Mouse (Mus musculus): ENCODE data around the gene Srd5a1.
"Not testable (repeated sequence)": the region's sequence is repeated elsewhere in the genome, so short reads cannot be mapped to it uniquely, and the experiment has no call there.

Srd5a1 gene

GRCm38 (mm10) chr13:69592226-69592625 lies 19.0 kb downstream of the Srd5a1 start:
- in situ Hi-C loops (cut with MboI; ENCODE audit: low pct_unique_long_range_greater_than_20kb in 1 of 2, low sequenced_read_pairs in 2 of 2, unreplicated experiment in 1 of 2) = loop anchor here in 1 of 2 experiments (10.0 kb wide), 1 partner anchor 47 kb away; no protein-coding TSS in a partner anchor

- in situ Hi-C loops (cut with MboI; ENCODE audit: low pct_unique_long_range_greater_than_20kb in 1 of 2, low sequenced_read_pairs in 2 of 2, unreplicated experiment in 1 of 2) = loop anchor here in 1 of 2 experiments (10.0 kb wide), 1 partner anchor 47 kb away; no protein-coding TSS in a partner anchor
Observed at GRCm38 (mm10) chr13:69591338-69591737, 19.9 kb downstream of the Srd5a1 start.

GRCm38 (mm10) chr13:69588263-69588662 lies 23.0 kb downstream of the Srd5a1 start:
- in situ Hi-C loops (cut with MboI; ENCODE audit: low pct_unique_long_range_greater_than_20kb in 1 of 2, low sequenced_read_pairs in 2 of 2, unreplicated experiment in 1 of 2) = no loop called here

GRCm38 (mm10) chr13:69587849-69588248 lies 23.4 kb downstream of the Srd5a1 start:
- in situ Hi-C loops (cut with MboI; ENCODE audit: low pct_unique_long_range_greater_than_20kb in 1 of 2, low sequenced_read_pairs in 2 of 2, unreplicated experiment in 1 of 2) = no loop called here

GRCm38 (mm10) chr13:69586337-69586736 lies 24.9 kb downstream of the Srd5a1 start:
- in situ Hi-C loops (cut with MboI; ENCODE audit: low pct_unique_long_range_greater_than_20kb in 1 of 2, low sequenced_read_pairs in 2 of 2, unreplicated experiment in 1 of 2) = no loop called here

GRCm38 (mm10) chr13:69585828-69586227 lies 25.4 kb downstream of the Srd5a1 start:
- in situ Hi-C loops (cut with MboI; ENCODE audit: low pct_unique_long_range_greater_than_20kb in 1 of 2, low sequenced_read_pairs in 2 of 2, unreplicated experiment in 1 of 2) = no loop called here

- in situ Hi-C loops (cut with MboI; ENCODE audit: low pct_unique_long_range_greater_than_20kb in 1 of 2, low sequenced_read_pairs in 2 of 2, unreplicated experiment in 1 of 2) = no loop called here
Observed at GRCm38 (mm10) chr13:69583591-69583990, 27.7 kb downstream of the Srd5a1 start.

- in situ Hi-C loops (cut with MboI; ENCODE audit: low pct_unique_long_range_greater_than_20kb in 1 of 2, low sequenced_read_pairs in 2 of 2, unreplicated experiment in 1 of 2) = no loop called here
Observed at GRCm38 (mm10) chr13:69582411-69582810, 28.8 kb downstream of the Srd5a1 start.

- in situ Hi-C loops (cut with MboI; ENCODE audit: low pct_unique_long_range_greater_than_20kb in 1 of 2, low sequenced_read_pairs in 2 of 2, unreplicated experiment in 1 of 2) = no loop called here
Observed at GRCm38 (mm10) chr13:69577181-69577834, 33.9 kb downstream of the Srd5a1 start.

GRCm38 (mm10) chr13:69576676-69577075 lies 34.6 kb downstream of the Srd5a1 start:
- in situ Hi-C loops (cut with MboI; ENCODE audit: low pct_unique_long_range_greater_than_20kb in 1 of 2, low sequenced_read_pairs in 2 of 2, unreplicated experiment in 1 of 2) = no loop called here

- in situ Hi-C loops (cut with MboI; ENCODE audit: low pct_unique_long_range_greater_than_20kb in 1 of 2, low sequenced_read_pairs in 2 of 2, unreplicated experiment in 1 of 2) = no loop called here
Observed at GRCm38 (mm10) chr13:69572594-69572993, 38.6 kb downstream of the Srd5a1 start.

GRCm38 (mm10) chr13:69569201-69569600 lies 42.0 kb downstream of the Srd5a1 start:
- in situ Hi-C loops (cut with MboI; ENCODE audit: low pct_unique_long_range_greater_than_20kb in 1 of 2, low sequenced_read_pairs in 2 of 2, unreplicated experiment in 1 of 2) = no loop called here

GRCm38 (mm10) chr13:69565401-69565800 lies 45.8 kb downstream of the Srd5a1 start:
- in situ Hi-C loops (cut with MboI; ENCODE audit: low pct_unique_long_range_greater_than_20kb in 1 of 2, low sequenced_read_pairs in 2 of 2, unreplicated experiment in 1 of 2) = not testable (repeated sequence)

- in situ Hi-C loops (cut with MboI; ENCODE audit: low pct_unique_long_range_greater_than_20kb in 1 of 2, low sequenced_read_pairs in 2 of 2, unreplicated experiment in 1 of 2) = no loop called here
Observed at GRCm38 (mm10) chr13:69564573-69564972, 46.7 kb downstream of the Srd5a1 start.

- in situ Hi-C loops (cut with MboI; ENCODE audit: low pct_unique_long_range_greater_than_20kb in 1 of 2, low sequenced_read_pairs in 2 of 2, unreplicated experiment in 1 of 2) = no loop called here
Observed at GRCm38 (mm10) chr13:69563905-69564304, 47.3 kb downstream of the Srd5a1 start.

GRCm38 (mm10) chr13:69562654-69563574 lies 48.3 kb downstream of the Srd5a1 start:
- in situ Hi-C loops (cut with MboI; ENCODE audit: low pct_unique_long_range_greater_than_20kb in 1 of 2, low sequenced_read_pairs in 2 of 2, unreplicated experiment in 1 of 2) = no loop called here

GRCm38 (mm10) chr13:69562004-69562403 lies 49.2 kb downstream of the Srd5a1 start:
- in situ Hi-C loops (cut with MboI; ENCODE audit: low pct_unique_long_range_greater_than_20kb in 1 of 2, low sequenced_read_pairs in 2 of 2, unreplicated experiment in 1 of 2) = no loop called here

- in situ Hi-C loops (cut with MboI; ENCODE audit: low pct_unique_long_range_greater_than_20kb in 1 of 2, low sequenced_read_pairs in 2 of 2, unreplicated experiment in 1 of 2) = loop anchor here in 1 of 2 experiments (10.0 kb wide), 1 partner anchor 95 kb away; no protein-coding TSS in a partner anchor
Observed at GRCm38 (mm10) chr13:69559291-69559961, 51.8 kb downstream of the Srd5a1 start.

All from mouse embryonic stem cell (cell line).